Mouse (Mus musculus) embryo, embryonic 10 days (tissue): Measurements from ENCODE around the gene Furin.

Experiments used
- DNase-seq: peaks from one replicate; pipeline ENCODE4 v3.0.0-alpha.2; 2015; ENCODE audit warnings: low spot score

The Furin gene

GRCm38 (mm10) chr7:80372667-80373066, 32.6 kb downstream of the Furin start:
- DNase-seq: no peak

GRCm38 (mm10) chr7:80372166-80372565, 33.1 kb downstream of the Furin start:
- DNase-seq: no peak

GRCm38 (mm10) chr7:80371041-80371751, 34.0 kb downstream of the Furin start, which contains the start of gene Man2a2:
TSS of gene Man2a2 (minus strand) at chr7:80371375.
- DNase-seq: peak; percentile 78

GRCm38 (mm10) chr7:80370649-80371040, 34.6 kb downstream of the Furin start:
- DNase-seq: peak; percentile 73

GRCm38 (mm10) chr7:80369967-80370431, 35.2 kb downstream of the Furin start:
- peak; percentile 26 for DNase-seq

- no peak for DNase-seq
Measured at GRCm38 (mm10) chr7:80369461-80369860, 35.8 kb downstream of the Furin start.

- DNase-seq: no peak
Measured at GRCm38 (mm10) chr7:80368635-80369421, 36.4 kb downstream of the Furin start.

GRCm38 (mm10) chr7:80368009-80368408, 37.2 kb downstream of the Furin start:
- no peak for DNase-seq

GRCm38 (mm10) chr7:80367232-80367631, 38.0 kb downstream of the Furin start:
- no peak for DNase-seq

- no peak for DNase-seq
Measured at GRCm38 (mm10) chr7:80365759-80366158, 39.5 kb downstream of the Furin start.

- no peak for DNase-seq
Measured at GRCm38 (mm10) chr7:80360435-80360834, 44.8 kb downstream of the Furin start.

- DNase-seq: no peak
Measured at GRCm38 (mm10) chr7:80358039-80358438, 47.2 kb downstream of the Furin start.

GRCm38 (mm10) chr7:80357156-80357555, 48.1 kb downstream of the Furin start:
- DNase-seq: peak; percentile 62

- DNase-seq: no peak
Measured at GRCm38 (mm10) chr7:80356351-80356750, 48.9 kb downstream of the Furin start.

- no peak for DNase-seq
Measured at GRCm38 (mm10) chr7:80352920-80353319, 52.3 kb downstream of the Furin start.

- no peak for DNase-seq
Measured at GRCm38 (mm10) chr7:80350808-80351207, 54.4 kb downstream of the Furin start.

GRCm38 (mm10) chr7:80347670-80348586, 57.3 kb downstream of the Furin start:
- no peak for DNase-seq

GRCm38 (mm10) chr7:80346830-80347229, 58.4 kb downstream of the Furin start:
- no peak for DNase-seq

- DNase-seq: no peak
Measured at GRCm38 (mm10) chr7:80346173-80346572, 59.1 kb downstream of the Furin start.

- DNase-seq: no peak
Measured at GRCm38 (mm10) chr7:80343270-80344018, 61.8 kb downstream of the Furin start.

GRCm38 (mm10) chr7:80342858-80343257, 62.4 kb downstream of the Furin start, which contains the start of gene Hddc3:
TSS of gene Hddc3 (plus strand) at chr7:80343104.
- peak; percentile 91 for DNase-seq
